Mouse (Mus musculus): ENCODE measurements around the gene Zfp341. TPM values are rescaled to one million over a fixed set of nuclear protein-coding genes. Genes with fewer than 3 reads are reported as not detected.

Gene Zfp341
- polyA plus RNA-seq, 1 experiment from 2014 or later, result 1.1 TPM

- no peak overlapping the region for H3K4me3 ChIP-seq (ENCODE audit: control insufficient read depth in 1 of 2, insufficient read depth in 1 of 2, low read depth in 1 of 2, low read length in 2 of 2)
- H3K27me3 ChIP-seq (ENCODE audit: control insufficient read depth, insufficient read depth, low read length), result no peaks in the 10 kb centered on the region
- H3K9ac ChIP-seq (ENCODE audit: low read length), result no peak overlapping the region
- 83% methylated on average over 3 of the region's 3 CpGs for WGBS
- ATAC-seq (ENCODE audit: insufficient number of reproducible peaks, insufficient read depth, low FRiP score, low read depth), result no peak
- H3K36me3 ChIP-seq (ENCODE audit: control insufficient read depth, insufficient read depth, low read length), result no peaks in the 10 kb centered on the region
- H3K9me3 ChIP-seq (ENCODE audit: control insufficient read depth, low read length), result no peaks in the 10 kb centered on the region
- no peak overlapping the region for H3K27ac ChIP-seq (replicated peaks in 1 of 2; ENCODE audit: control insufficient read depth in 1 of 2, insufficient read depth in 1 of 2, low read depth in 2 of 2, low read length in 2 of 2)
- H3K4me1 ChIP-seq (ENCODE audit: control insufficient read depth in 2 of 2, insufficient read depth in 2 of 2, low read length in 2 of 2), result peaks cover 5 to 11% of the 10 kb centered on the region in 2 experiments; a peak in 2 of 4 replicates
- no peak overlapping the region for H3K4me2 ChIP-seq (ENCODE audit: low read length)
Observed at GRCm38 (mm10) chr2:154617061-154617460, 4.0 kb downstream of the Zfp341 start.

GRCm38 (mm10) chr2:154621684-154622083 lies 8.6 kb downstream of the Zfp341 start:
- WGBS, result 68% methylated on average over 5 of the region's 5 CpGs
- ATAC-seq (ENCODE audit: insufficient number of reproducible peaks, insufficient read depth, low FRiP score, low read depth), result 0 out of 2 replicates have a peak, but pooled peaks have one; percentile 53

GRCm38 (mm10) chr2:154624137-154624536 lies 11.0 kb downstream of the Zfp341 start:
- Histone ChIP-seq H3K4me3 (ENCODE audit: control insufficient read depth in 1 of 2, insufficient read depth in 1 of 2, low read depth in 1 of 2, low read length in 2 of 2) (no peak overlapping the region), H3K27ac (replicated peaks in 1 of 2; ENCODE audit: control insufficient read depth in 1 of 2, insufficient read depth in 1 of 2, low read depth in 2 of 2, low read length in 2 of 2) (no peak overlapping the region), H3K4me2 (ENCODE audit: low read length) (no peak overlapping the region), H3K9me3 (ENCODE audit: control insufficient read depth, low read length) (0 out of 2 replicates have a peak, but pooled peaks cover 4% of the 10 kb centered on the region), H3K9ac (ENCODE audit: low read length) (no peak overlapping the region), H3K4me1 (ENCODE audit: control insufficient read depth in 2 of 2, insufficient read depth in 2 of 2, low read length in 2 of 2) (peaks cover 0 to 4% of the 10 kb centered on the region in 2 experiments; a peak in 1 of 4 replicates), H3K36me3 (ENCODE audit: control insufficient read depth, insufficient read depth, low read length) (peaks cover 16% of the 10 kb centered on the region), H3K27me3 (ENCODE audit: control insufficient read depth, insufficient read depth, low read length) (no peaks in the 10 kb centered on the region)
- no peak for ATAC-seq (ENCODE audit: insufficient number of reproducible peaks, insufficient read depth, low FRiP score, low read depth)

More at GRCm38 (mm10) chr2:154621684-154622083, 8.6 kb downstream of the Zfp341 start:
- peaks cover 0 to 4% of the 10 kb centered on the region in 2 experiments; a peak in 1 of 4 replicates for H3K4me1 ChIP-seq (ENCODE audit: control insufficient read depth in 2 of 2, insufficient read depth in 2 of 2, low read length in 2 of 2)
- H3K9me3 ChIP-seq (ENCODE audit: control insufficient read depth, low read length), result 0 out of 2 replicates have a peak, but pooled peaks cover 4% of the 10 kb centered on the region
- peak overlapping the region; percentile 15 to 24; a peak in 2 of 4 replicates for H3K27ac ChIP-seq (replicated peaks in 1 of 2; ENCODE audit: control insufficient read depth in 1 of 2, insufficient read depth in 1 of 2, low read depth in 2 of 2, low read length in 2 of 2)
- no peaks in the 10 kb centered on the region for H3K27me3 ChIP-seq (ENCODE audit: control insufficient read depth, insufficient read depth, low read length)
- H3K9ac ChIP-seq (ENCODE audit: low read length), result no peak overlapping the region
- H3K36me3 ChIP-seq (ENCODE audit: control insufficient read depth, insufficient read depth, low read length), result peaks cover 16% of the 10 kb centered on the region
- H3K4me3 ChIP-seq (ENCODE audit: control insufficient read depth in 1 of 2, insufficient read depth in 1 of 2, low read depth in 1 of 2, low read length in 2 of 2), result no peak overlapping the region
- H3K4me2 ChIP-seq (ENCODE audit: low read length), result no peak overlapping the region

GRCm38 (mm10) chr2:154630531-154630930 lies 17.4 kb downstream of the Zfp341 start:
- Histone ChIP-seq H3K27me3 (ENCODE audit: control insufficient read depth, insufficient read depth, low read length) (no peaks in the 10 kb centered on the region), H3K9me3 (ENCODE audit: control insufficient read depth, low read length) (no peaks in the 10 kb centered on the region), H3K4me2 (ENCODE audit: low read length) (no peak overlapping the region), H3K36me3 (ENCODE audit: control insufficient read depth, insufficient read depth, low read length) (peaks cover 32% of the 10 kb centered on the region), H3K9ac (ENCODE audit: low read length) (no peak overlapping the region), H3K4me1 (ENCODE audit: control insufficient read depth in 2 of 2, insufficient read depth in 2 of 2, low read length in 2 of 2) (no peaks in the 10 kb centered on the region), H3K4me3 (ENCODE audit: control insufficient read depth in 1 of 2, insufficient read depth in 1 of 2, low read depth in 1 of 2, low read length in 2 of 2) (no peak overlapping the region), H3K27ac (replicated peaks in 1 of 2; ENCODE audit: control insufficient read depth in 1 of 2, insufficient read depth in 1 of 2, low read depth in 2 of 2, low read length in 2 of 2) (no peak overlapping the region)
- 81% methylated on average over 5 of the region's 5 CpGs for WGBS
- ATAC-seq (ENCODE audit: insufficient number of reproducible peaks, insufficient read depth, low FRiP score, low read depth), result no peak

- 87% methylated on average over 16 of the region's 16 CpGs for WGBS
- Histone ChIP-seq H3K4me3 (ENCODE audit: control insufficient read depth in 1 of 2, insufficient read depth in 1 of 2, low read depth in 1 of 2, low read length in 2 of 2) (no peak overlapping the region), H3K4me1 (ENCODE audit: control insufficient read depth in 2 of 2, insufficient read depth in 2 of 2, low read length in 2 of 2) (no peaks in the 10 kb centered on the region), H3K27me3 (ENCODE audit: control insufficient read depth, insufficient read depth, low read length) (no peaks in the 10 kb centered on the region), H3K4me2 (ENCODE audit: low read length) (no peak overlapping the region), H3K9ac (ENCODE audit: low read length) (no peak overlapping the region), H3K9me3 (ENCODE audit: control insufficient read depth, low read length) (no peaks in the 10 kb centered on the region), H3K27ac (replicated peaks in 1 of 2; ENCODE audit: control insufficient read depth in 1 of 2, insufficient read depth in 1 of 2, low read depth in 2 of 2, low read length in 2 of 2) (no peak overlapping the region), H3K36me3 (ENCODE audit: control insufficient read depth, insufficient read depth, low read length) (peaks cover 32% of the 10 kb centered on the region)
- no peak for ATAC-seq (ENCODE audit: insufficient number of reproducible peaks, insufficient read depth, low FRiP score, low read depth)
Observed at GRCm38 (mm10) chr2:154632203-154632780, 19.2 kb downstream of the Zfp341 start.

- Histone ChIP-seq H3K27ac (replicated peaks in 1 of 2; ENCODE audit: control insufficient read depth in 1 of 2, insufficient read depth in 1 of 2, low read depth in 2 of 2, low read length in 2 of 2) (no peak overlapping the region), H3K9me3 (ENCODE audit: control insufficient read depth, low read length) (0 out of 2 replicates have a peak, but pooled peaks cover 1% of the 10 kb centered on the region), H3K9ac (ENCODE audit: low read length) (no peak overlapping the region), H3K4me2 (ENCODE audit: low read length) (no peak overlapping the region), H3K27me3 (ENCODE audit: control insufficient read depth, insufficient read depth, low read length) (no peaks in the 10 kb centered on the region), H3K36me3 (ENCODE audit: control insufficient read depth, insufficient read depth, low read length) (peaks cover 38% of the 10 kb centered on the region), H3K4me3 (ENCODE audit: control insufficient read depth in 1 of 2, insufficient read depth in 1 of 2, low read depth in 1 of 2, low read length in 2 of 2) (no peak overlapping the region), H3K4me1 (ENCODE audit: control insufficient read depth in 2 of 2, insufficient read depth in 2 of 2, low read length in 2 of 2) (no peaks in the 10 kb centered on the region)
- WGBS, result 88% methylated on average over 5 of the region's 5 CpGs
- no peak for ATAC-seq (ENCODE audit: insufficient number of reproducible peaks, insufficient read depth, low FRiP score, low read depth)
Observed at GRCm38 (mm10) chr2:154633039-154633742, 20.1 kb downstream of the Zfp341 start.

- Histone ChIP-seq H3K4me2 (ENCODE audit: low read length) (no peak overlapping the region), H3K27ac (replicated peaks in 1 of 2; ENCODE audit: control insufficient read depth in 1 of 2, insufficient read depth in 1 of 2, low read depth in 2 of 2, low read length in 2 of 2) (no peak overlapping the region), H3K4me1 (ENCODE audit: control insufficient read depth in 2 of 2, insufficient read depth in 2 of 2, low read length in 2 of 2) (no peaks in the 10 kb centered on the region), H3K9ac (ENCODE audit: low read length) (no peak overlapping the region), H3K9me3 (ENCODE audit: control insufficient read depth, low read length) (0 out of 2 replicates have a peak, but pooled peaks cover 5% of the 10 kb centered on the region), H3K27me3 (ENCODE audit: control insufficient read depth, insufficient read depth, low read length) (no peaks in the 10 kb centered on the region), H3K36me3 (ENCODE audit: control insufficient read depth, insufficient read depth, low read length) (peaks cover 43% of the 10 kb centered on the region), H3K4me3 (ENCODE audit: control insufficient read depth in 1 of 2, insufficient read depth in 1 of 2, low read depth in 1 of 2, low read length in 2 of 2) (no peak overlapping the region)
- 90% methylated on average over 9 of the region's 9 CpGs for WGBS
- ATAC-seq (ENCODE audit: insufficient number of reproducible peaks, insufficient read depth, low FRiP score, low read depth), result no peak
Observed at GRCm38 (mm10) chr2:154633876-154634644, 21.0 kb downstream of the Zfp341 start.
